Mouse (Mus musculus): ENCODE measurements at regions not wholly inside any gene's neighbourhood (a gene's known extent, or its start where the extent isn't known, plus 50 kb on each side); places are given as distances from the start of the nearest gene placed in this dataset.

DNA sequence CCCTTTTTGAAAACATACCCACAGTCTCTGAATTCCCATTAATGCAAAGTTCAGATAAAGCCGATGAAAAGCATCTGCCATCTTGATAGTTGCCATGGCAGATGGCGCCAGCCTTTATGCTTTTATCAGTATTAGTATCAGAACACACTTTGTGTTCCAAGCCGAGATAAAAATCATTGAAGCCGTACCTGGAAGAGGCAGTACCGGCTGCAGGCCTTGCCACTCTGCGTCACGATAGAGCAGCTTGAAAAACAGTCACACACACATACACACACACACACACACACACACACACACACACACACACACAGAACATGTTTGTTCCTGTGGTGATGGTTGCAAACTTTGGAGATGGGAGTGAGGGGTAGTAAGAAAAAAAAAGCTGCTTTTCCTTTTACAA, 306.2 kb downstream of the Satb1 start:
- no peak for DNase-seq

- DNase-seq, result no peak
Measured at GRCm38 (mm10) chr17:51526464-51526863, 306.6 kb downstream of the Satb1 start.

GRCm38 (mm10) chr17:51526021-51526420, 307.1 kb downstream of the Satb1 start:
- no peak for DNase-seq

GRCm38 (mm10) chr17:51525219-51525618, 307.9 kb downstream of the Satb1 start:
- DNase-seq, result no peak

- no peak for DNase-seq
Measured at GRCm38 (mm10) chr17:51511917-51512316, 321.2 kb downstream of the Satb1 start.

DNA sequence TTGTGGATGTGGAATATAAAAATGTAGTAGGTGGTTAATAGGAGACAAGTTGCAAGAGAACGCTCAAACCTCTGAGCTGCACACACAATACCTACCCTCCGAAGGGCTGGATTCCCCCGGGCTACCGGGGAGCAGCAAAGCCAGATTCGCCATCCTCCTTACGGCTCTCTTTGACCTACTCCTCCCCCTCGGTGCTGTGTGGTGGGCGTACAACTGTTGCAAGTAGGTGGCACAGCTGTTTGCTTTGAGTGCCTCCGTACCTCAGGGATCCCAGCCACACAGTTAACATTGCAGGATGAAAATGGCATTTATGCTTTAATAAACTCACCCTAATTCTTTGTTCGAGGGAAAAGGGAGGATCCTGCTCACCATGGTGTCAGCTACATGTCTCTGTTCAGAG, 321.6 kb upstream of the Tbc1d5 start:
- DNase-seq, result no peak

- DNase-seq, result no peak
Measured at GRCm38 (mm10) chr17:51499541-51499940, 320.4 kb upstream of the Tbc1d5 start.

GRCm38 (mm10) chr17:51495038-51495437, 315.9 kb upstream of the Tbc1d5 start:
- no peak for DNase-seq

- DNase-seq, result no peak
Measured at GRCm38 (mm10) chr17:51489386-51489785, 310.2 kb upstream of the Tbc1d5 start.

DNA sequence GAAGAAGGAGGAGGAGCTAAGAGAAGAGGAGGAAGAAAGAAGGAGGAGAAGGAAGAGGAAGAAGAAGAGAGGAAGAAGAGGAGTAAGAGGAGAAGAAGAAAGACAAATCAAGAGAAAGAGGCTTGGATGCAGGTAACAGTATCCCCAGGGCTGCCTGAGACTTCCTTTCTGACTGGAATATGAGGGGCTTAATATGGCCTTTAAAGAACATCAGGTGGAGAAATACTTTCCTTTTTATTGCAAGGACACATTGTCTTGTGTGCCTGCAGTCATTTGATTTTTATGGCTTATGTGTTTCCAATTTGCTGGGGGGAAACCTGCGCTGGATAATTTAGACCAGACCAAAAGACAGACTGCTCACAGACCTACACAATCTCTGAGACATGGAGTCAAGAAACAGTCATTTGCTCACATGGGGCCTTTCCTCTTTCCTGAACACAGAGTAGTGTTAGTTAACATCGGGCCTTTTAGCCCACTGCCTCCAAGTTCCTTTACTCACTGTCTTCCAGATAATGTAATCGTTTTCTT, 308.8 kb upstream of the Tbc1d5 start:
- no peak for DNase-seq

DNA sequence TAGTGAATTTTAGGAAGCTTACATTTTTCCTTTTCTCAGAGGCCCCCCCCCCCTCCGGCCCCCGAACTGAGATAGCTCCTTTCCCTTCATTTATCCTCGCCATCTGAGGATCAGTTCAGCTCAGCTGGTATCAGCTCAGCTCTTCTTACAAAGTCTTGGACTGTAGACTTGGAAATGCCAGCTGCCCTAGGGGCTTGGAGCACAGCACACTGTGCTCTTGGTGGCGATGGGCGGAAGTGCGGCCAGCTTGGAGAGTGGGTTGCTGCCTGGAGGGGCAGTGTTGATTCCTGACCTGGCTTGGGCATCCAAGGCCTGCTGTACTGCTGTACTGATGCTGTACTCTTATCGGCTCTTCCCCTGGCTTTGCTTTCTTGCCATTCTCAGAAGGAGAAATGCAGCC, 298.7 kb upstream of the Tbc1d5 start:
- DNase-seq, result no peak

DNA sequence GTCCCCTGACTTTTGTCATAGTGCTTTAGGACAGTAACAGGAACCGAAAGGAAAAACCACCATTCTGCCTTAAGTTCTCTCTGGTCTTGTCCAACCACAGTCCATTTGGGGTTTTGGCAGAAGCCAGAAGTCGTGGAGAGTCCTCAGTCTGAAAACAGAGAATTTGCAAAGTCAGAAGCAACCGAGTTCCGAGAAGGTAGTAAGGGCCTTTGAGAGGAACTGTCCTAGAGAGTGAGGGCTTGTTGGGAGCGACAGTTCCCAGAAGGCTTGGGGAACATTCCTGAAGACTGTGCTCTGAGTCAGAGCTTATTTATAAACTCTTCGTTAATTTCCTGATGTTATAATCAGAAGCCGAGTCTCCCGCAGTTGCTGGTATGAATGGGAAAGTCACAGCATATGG, 298.3 kb upstream of the Tbc1d5 start:
- DNase-seq, result no peak

- DNase-seq, result no peak
Measured at GRCm38 (mm10) chr17:51462137-51462880, 283.2 kb upstream of the Tbc1d5 start.

GRCm38 (mm10) chr17:51461248-51461647, 282.1 kb upstream of the Tbc1d5 start:
- no peak for DNase-seq

DNA sequence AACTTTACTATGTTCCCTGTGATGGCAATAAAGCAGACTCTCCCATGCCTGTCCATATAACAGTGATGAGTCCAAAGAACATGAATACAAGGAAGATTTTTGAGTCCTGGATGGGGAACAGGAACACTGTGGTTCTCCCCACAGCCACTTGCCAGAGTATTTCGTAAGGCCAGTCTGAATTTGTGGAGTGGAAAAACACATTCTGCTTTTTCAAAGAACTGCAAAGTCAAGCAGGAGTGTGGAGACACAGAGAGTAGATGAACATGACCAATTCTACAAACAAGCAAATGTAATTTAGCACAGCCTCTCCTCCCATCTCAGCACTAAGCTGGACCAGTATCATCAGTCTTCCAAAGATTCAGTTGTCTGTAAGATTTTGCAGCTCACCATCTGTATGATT, 280.0 kb upstream of the Tbc1d5 start:
- no peak for DNase-seq

DNA sequence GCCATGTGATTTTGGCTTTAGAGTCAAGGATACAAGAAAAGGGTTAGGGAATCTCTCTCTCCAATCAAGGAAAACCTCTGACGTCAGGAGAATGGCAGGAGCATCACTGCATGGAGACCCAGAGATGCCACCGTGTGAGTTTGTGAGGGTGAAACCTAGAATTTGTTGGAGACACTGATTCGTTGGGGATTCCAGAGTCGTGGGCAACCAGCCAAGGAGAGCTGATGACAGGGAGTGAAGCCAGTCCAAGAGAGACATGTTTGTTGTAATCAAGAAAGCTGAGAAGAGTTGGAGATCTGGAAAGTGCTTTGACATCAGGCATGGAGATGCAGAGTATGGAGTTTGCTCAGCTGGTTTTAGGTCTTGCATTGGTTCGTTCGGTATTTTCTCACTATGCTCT, 236.6 kb upstream of the Tbc1d5 start:
- DNase-seq, result no peak

DNA sequence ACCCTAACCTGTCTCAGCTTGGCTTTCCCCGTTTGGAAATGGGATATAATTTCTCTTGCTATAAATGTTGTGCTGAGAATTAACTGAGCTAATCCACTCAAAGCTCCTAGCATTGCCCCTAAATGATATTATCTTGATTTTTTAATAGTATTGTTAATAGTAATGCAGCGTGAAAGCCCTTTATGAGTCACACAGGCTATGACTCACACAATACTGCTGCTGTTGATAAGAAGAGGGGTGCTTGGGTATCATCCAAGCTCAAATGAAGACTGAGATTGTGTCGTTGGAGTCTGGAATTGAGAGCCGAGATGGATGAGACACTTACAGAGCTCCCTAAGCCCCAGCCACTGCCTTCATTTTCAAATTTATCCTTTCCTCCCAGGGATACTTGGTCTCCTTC, 235.2 kb upstream of the Tbc1d5 start:
- no peak for DNase-seq

- no peak for DNase-seq
Measured at GRCm38 (mm10) chr17:51413741-51414140, 234.6 kb upstream of the Tbc1d5 start.

- DNase-seq, result no peak
Measured at GRCm38 (mm10) chr17:51411545-51412094, 232.5 kb upstream of the Tbc1d5 start.

DNA sequence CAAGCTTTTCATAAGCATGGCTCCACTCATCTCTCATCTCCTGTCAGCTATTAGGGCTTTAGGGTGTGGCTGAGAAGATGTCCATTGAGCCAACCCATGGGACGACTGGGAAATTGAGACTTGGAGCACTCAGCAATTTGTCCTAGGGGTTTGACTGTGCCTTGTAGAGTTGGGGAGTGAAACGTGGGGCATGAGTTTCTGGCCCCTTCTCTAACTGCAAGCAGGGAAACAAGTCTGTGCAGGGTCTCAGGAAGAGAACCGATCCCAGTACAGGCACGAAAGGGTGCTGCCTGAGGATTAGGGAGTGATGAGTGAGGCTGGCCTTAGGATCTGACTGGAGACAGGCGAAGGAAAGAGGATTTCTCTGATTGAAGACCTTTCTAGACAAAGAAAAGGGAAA, 229.7 kb upstream of the Tbc1d5 start:
- no peak for DNase-seq

DNA sequence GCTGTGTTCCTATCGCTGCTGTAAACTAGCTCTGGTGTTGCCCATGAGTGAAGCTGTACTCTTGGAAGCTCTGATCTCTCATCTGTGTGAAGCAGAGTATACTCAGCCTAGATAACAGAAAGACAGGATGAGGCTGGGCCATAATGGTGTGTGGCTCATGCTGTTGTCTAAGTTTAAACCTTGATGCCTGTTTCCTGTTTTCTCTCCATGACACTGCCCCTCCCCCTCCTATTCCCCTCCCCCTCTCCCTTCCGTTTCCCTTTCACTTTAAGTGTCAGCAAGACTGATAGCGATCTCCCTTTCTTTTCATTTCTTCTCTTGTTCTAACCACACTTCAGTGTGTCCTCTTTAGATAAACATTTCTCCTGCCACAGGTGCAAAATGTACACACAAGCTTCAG, 229.2 kb upstream of the Tbc1d5 start:
- peak; percentile 8 for DNase-seq

- no peak for DNase-seq
Measured at GRCm38 (mm10) chr17:51407046-51407445, 227.9 kb upstream of the Tbc1d5 start.

- DNase-seq, result no peak
Measured at GRCm38 (mm10) chr17:51405059-51405458, 225.9 kb upstream of the Tbc1d5 start.

GRCm38 (mm10) chr17:51397973-51398372, 218.8 kb upstream of the Tbc1d5 start:
- DNase-seq, result no peak

- DNase-seq, result no peak
Measured at GRCm38 (mm10) chr17:51393771-51394221, 214.6 kb upstream of the Tbc1d5 start.
